Mouse (Mus musculus): ENCODE measurements at regions not wholly inside any gene's neighbourhood (a gene's known extent, or its start where the extent isn't known, plus 50 kb on each side); places are given as distances from the start of the nearest gene placed in this dataset.

DNA sequence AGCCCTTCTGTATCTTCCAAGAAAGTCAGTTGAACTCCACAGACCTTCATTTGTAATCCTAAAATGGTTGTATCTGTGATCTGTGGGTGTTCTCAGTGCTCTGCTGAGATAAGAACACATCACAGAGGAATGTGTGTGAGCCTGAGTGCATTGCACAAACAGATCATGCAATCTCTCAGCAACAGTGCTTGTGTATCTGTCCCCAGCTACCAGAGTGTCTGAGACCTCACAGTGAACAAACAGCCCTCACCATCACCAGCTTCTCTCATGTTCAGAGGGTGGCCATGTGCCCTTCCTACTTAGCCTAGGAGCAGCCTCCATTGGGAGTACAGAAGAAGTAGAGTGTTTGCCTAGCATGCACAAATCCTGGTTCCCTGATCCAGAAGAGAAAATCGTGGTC is 82.0 kb upstream of the Dscam start:
- no peak for TF ChIP-seq CTCF (IDR thresholded peaks at IDR 0.05; ENCODE audit: control insufficient read depth, insufficient read depth, low read length)
- no peak for TF ChIP-seq POLR2A (IDR thresholded peaks at IDR 0.05; ENCODE audit: borderline replicate concordance, control insufficient read depth, low read depth, low read length)

Measured in bone marrow, adult 2 months (tissue).